Mouse (Mus musculus): Measurements from ENCODE around the gene Gm37240.

The Gm37240 gene

DNA sequence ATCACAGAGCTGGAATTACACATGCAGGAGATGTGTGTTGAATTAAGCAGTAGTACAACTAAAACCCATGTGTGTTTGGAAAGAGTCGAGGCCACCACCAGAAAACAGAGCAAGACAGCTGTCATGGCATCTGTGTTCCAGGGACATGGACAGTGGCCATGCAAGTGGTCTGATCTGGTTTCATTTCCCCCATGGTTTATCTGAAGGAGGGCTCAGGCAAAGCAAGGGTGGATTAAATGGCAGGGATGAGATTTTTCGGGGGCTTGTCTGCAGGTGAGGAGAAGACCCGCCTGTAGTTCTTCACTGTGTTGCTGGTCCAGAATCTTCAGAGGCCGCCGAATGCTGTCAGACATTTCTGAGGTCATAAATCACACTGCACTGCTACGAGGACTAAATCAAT is 539.3 kb downstream of the Gm37240 start:
- no peak for DNase-seq (ENCODE audit: low read depth, low spot score)

DNA sequence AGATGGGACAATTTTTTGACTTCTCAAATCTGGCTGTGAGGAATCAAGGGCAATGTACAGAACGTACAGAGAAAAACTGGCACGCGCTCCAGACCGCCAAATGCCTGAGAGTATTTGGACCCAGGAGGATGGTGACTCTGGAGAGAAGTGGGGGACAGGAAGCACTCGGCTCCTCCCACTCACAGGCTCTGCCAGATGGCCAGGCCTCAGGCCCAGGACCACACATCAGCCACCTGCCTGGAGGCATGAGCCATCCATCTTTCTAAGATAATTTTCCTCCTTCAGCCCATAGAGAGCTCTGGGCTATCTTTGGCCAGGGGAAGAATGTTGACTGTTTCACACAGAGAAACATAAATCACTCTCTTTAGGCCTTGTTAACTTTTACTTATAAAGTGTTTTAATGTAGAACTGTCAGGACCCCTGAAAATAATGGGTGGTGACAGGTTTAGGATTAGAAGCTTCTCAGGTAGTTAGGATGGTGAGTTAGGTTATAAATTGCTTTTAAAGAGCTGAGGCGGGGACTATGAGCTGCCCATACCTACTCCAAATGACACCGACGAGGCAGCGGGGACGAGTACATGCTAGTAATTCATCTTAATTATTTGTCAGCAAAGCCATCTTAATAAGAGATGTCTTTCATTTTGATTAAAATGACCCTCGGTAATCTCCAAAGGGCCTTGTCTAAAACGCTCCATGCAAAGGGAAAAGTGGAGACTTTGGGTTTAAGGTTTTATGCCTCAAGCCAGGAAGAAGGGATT is 546.0 kb downstream of the Gm37240 start:
- DNase-seq (ENCODE audit: low read depth, low spot score): no peak

DNA sequence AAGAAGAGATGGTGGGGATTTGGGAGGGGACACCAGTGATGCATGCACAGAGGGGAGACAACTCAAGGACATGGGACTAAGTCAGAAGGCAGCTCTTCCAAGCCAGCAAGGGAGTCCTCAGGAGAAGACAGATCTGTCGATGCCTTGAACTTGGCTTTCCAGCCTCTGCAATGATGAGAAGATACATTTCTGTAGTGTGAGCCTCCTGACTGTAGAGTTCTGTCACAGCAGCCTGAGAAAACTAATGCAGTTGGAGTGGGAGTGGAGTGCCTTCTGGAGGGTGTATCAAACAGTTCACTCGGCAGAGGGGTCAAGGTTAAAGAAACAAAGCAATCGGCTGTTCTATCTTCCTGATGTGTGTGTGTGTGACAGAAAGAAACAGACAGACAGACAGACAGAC is 546.8 kb downstream of the Gm37240 start:
- no peak for DNase-seq (ENCODE audit: low read depth, low spot score)

DNA sequence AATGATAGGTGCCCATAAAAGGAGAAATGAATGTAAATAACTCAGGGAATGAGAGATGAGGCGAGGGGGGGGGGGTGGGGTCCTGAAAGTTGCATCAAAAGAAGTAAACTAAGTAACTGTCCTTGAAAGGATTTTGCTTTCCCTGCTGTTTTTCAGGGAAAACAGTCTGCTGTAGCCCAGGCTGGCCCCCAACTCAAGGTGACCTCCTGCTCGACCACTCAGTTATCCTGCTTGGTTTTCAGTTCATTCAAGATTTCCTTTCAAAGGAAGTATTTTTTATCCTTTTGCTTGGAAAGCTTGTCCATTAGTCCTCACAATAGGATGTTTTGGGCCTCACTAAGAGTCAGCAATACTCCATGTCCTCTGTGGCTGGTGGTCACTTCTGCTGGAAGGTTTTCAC is 547.4 kb downstream of the Gm37240 start:
- DNase-seq (ENCODE audit: low read depth, low spot score): no peak

DNA sequence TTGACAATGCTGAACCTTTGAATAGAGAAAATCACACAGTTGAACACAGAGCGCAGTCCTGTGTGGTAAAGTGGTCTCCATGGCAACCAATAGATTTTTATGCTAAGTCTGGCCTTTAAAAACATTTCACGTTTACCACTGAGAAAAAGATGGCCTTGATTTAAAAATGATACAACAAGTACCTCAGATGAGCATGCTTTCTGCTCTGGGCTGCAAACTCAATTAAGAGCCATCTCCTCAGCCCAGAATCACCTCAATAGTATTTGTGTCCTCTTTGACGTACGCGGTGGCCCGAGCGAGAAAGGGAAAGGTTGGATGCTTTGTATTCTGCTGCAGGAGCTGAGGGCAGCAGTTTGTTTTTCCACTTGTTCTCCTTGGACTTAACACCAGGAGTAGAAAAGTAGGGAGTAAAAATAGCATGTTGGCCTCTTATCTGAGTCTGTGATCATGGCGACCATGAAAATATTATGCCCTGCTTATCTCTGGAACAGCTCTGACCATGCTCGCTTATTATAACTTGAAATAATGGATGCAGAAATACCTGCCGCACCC is 548.0 kb downstream of the Gm37240 start:
- no peak for DNase-seq (ENCODE audit: low read depth, low spot score)

DNA sequence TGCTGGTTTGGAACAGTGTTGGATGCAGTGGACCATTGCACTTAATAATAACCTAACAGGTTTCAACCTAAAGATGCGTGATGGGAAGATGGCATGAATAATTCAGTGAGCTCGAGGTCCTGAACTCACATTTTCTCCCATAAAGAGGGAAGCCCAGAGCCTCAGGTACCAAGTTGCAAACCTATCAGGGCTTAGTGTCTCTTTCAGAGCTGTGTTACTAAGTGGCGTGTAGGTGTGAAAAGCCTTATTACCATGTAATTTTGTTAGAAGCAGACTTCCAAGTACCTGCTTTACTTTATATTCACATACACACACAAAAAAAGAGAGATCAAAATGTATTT is 548.6 kb downstream of the Gm37240 start:
- no peak for DNase-seq (ENCODE audit: low read depth, low spot score)

DNA sequence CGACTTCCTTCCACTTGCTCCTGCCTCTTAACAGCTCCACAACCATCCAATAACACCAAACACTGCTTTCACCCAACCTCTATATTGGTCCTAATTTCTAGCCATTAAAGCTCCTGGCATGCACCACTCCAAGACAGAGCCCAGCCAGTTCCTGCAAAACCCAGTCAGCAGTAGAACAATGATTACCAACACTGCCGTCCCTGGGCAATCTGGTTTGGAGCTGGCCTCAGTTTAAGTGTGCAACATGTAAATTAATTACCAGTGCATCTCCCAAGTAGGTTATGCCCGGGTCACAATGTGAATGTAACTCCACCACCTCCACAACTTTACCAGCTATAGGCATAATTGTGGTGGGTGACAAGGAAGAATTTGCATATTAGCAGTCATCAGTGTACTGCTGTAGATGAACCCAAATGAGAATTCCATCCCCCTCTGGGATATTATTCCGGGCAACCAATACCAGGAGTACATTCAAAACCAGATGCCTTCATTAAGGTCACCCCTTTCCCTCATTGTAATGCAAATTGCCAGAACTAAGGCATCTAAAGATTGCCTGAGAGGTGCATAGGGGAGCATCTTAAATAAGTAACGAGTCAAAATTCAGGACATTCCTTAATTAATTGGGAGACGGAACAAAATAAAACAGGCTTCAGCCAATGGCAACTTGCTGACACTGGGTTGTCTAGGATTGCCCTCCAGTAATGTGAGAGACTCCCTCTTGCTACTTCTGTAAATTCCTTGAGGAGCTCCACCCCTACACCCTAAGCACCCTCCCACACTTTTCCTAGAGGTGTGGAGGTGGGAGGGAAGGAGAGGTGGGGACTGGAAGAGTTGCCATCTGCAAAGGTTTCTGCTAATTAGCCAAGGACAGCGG is 549.2 kb downstream of the Gm37240 start:
- DNase-seq (ENCODE audit: low read depth, low spot score): no peak

DNA sequence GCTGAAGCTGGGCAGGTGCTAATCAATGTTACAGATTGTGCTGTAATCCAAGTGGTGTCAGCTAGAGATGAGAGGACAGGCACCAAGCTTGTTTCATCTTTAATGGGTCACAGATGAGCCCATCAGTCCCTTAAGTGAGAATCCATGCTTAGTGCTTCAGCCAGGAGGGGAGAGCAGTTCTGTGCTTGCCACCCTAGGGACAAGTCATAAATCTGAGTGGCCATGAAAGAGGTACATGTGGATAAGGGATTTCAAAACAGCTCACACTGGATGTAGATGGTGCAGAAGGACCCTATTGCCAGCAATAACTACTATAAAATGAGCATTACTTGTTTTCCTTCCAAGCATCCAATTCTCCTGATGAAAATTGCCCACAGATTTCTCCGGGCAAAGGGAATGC is 551.8 kb downstream of the Gm37240 start:
- DNase-seq (ENCODE audit: low read depth, low spot score): no peak

DNA sequence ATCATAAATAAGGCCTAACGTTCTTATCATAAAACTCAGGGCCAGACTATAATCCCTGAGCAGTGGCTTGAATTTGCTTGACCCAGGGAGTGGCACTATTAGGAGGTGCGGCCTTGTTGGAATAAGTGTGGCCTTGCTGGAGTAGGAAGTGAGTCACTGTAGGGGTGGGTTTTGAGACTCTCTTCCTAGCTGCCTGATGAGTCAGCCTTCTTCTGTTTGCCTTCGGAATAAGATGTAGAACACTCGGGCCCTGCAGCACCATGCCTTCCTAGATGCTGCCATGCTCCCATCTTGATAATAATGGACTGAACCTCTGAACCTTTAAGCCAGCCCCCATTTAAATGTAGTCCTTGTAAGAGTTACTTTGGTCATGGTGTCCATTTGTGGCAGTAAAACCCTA is 555.0 kb downstream of the Gm37240 start:
- DNase-seq (ENCODE audit: low read depth, low spot score): no peak

DNA sequence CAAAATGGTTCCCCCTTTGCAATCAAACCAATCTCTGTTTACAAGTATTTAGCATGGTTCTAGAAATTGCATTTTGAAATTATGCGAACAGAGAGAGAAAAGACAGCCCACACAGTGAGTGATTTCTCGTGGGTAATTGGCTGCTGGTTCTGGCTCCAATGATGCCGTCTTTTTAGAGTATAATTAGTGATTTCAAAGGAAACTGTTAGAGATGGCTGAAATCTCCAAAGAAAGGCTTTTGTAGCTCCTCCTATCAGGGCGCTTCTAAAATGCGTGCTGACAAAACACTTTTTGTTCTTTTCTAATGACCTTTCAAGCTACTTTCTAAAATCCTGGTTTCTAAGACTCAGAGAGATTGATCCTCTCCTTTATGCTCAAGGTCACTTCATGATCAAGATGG is 569.1 kb downstream of the Gm37240 start:
- no peak for DNase-seq (ENCODE audit: low read depth, low spot score)

DNA sequence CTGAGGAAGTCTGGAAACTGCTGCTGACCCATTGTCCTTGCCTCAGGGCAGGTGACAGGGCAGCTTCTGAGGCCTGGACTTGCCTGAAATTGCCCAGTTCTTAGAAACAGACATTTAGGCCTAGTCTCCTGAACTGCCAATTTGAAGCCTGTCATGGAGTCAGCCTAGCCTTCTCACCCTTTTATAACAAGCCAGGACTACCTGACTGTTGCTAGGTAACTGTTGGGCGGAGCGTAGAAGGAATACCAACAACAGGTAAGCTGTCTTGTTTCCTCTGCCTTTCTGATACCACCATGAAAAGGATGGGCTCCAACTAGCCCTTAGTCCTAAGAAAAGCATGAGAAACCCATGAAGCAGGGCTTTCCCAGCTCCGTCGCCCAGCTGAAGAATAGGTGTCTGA is 570.0 kb downstream of the Gm37240 start:
- DNase-seq (ENCODE audit: low read depth, low spot score): no peak

DNA sequence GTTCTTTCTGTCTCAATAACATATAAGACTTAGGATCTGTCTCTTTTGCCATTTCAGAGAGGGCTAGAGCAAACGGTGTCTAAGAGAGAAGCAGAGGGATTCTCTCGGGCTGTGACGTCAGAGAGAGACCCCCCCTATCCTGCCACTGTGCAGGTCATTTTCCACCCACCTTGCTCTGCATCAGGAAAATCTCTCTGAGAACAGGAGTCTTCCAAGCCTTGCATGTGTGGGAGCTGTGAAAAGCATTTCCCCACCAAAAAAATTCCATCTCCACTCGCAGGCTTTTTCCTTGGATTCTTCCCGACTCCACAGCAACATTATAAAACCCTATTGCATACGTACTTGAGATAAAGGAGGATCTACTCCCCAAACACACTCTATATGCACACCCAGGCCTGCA is 572.4 kb downstream of the Gm37240 start:
- DNase-seq (ENCODE audit: low read depth, low spot score): no peak

DNA sequence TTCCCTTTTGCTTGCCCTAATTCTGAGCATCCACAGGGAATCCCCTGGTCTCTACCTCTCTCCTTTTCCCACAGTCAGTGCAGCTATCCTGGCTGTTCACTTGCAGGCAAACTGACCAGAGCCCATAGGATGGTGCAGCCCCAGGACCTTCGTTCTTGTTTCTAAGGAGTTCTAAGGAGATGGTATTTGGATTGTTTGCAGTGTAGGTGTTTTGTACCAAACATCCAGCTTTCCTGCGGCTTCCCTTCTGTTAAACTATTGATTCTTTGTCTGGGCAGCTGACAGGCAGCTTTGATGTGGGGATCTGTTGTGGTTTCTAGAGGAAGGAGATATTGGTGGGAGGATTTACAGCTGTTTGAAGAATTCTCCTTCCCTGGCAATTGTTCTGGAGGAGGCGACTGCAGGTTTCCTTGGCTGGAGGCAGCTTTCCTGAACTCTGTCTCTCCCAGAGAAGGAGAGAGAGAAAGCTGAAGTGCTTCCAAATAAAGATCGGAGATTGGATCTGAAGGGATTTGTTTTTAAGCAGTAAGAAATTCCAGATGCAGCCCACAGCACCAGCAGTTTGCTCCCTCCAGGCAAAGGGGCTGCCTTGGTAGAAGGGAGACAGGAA is 573.6 kb downstream of the Gm37240 start:
- no peak for DNase-seq (ENCODE audit: low read depth, low spot score)

DNA sequence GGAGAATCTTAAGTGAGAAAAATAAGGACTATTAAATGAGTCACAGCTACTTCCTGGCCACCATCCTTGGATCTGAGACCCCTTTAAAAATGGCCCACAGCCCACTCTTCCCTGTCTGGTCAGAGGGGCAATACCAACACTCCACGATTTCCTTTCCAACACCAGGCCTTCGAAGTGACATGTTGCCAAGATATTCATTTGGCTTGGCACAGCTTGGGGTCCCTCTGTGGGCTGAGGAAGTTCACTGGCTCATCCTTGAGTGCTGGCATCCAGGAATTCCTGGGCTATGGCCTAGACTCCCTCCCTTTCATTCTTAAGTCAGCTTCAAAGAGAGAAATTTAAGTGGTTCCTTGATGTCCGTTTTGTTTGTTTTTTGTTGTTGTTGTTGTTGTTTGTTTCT is 576.1 kb downstream of the Gm37240 start:
- DNase-seq (ENCODE audit: low read depth, low spot score): no peak

DNA sequence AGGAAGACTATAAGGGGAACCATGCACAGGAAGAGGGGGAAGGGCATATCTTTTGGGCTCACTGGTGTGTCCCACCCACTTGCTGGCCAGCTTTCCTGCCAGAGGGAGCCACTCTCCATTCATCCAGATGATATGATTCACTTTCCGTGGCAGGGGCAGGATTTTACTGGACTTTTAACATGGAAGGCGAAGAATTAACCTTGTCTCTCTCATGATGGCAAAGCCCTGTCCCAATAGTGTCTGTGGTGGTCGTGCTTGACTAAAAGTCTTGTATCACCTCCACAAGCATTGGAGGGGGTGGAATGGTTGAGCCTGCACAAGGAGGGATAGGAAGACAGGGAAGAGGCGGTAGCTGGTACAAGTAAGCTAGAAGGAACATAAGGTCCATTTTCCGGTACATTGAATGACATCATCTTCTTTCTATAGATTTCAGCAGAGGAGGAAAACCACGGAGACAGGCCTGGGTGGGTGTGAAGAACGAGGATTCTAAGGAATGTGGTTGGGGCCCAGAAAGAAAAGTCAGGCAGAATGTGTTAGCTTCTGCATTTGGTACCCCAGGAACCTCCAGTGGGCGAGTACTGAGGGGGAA is 576.8 kb downstream of the Gm37240 start:
- no peak for DNase-seq (ENCODE audit: low read depth, low spot score)

DNA sequence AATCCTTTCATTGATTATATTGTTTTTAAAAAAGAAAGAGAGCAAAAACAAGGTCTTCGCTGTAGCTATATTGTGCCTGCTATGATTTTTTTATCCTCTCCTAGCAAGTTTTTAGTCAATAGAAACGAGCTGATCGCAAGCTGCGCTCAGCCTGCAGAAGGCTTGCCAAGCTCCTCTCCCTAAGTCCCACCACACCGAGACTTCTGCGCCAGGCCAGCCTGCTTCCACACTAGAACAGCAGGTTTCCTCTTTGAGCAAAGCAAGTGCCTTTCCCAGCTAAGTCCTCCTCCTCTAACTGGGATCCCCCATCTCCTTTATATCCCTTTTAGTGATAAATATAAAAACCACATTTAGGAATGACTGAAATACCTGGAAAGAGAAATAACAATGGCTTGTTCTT is 578.1 kb downstream of the Gm37240 start:
- no peak for DNase-seq (ENCODE audit: low read depth, low spot score)

DNA sequence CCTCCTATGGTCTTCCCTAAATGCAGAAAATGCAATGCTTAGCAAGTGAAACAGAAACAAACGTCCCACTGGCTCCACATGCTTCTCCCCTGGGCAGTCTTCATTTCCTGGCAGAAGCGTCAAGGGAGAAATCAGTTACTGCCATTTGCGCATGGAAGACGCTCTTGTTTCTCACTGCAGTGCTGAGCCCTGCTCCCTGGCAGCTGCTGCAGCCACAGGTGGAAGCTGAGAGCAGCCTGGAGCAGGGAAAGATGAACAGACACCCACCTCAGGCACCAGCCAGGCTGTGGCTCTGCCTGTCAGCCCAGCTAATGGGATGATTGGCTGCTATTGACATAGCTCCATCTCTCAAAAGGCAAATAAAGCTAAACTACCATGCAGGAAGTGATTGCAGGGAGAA is 578.6 kb downstream of the Gm37240 start:
- no peak for DNase-seq (ENCODE audit: low read depth, low spot score)

DNA sequence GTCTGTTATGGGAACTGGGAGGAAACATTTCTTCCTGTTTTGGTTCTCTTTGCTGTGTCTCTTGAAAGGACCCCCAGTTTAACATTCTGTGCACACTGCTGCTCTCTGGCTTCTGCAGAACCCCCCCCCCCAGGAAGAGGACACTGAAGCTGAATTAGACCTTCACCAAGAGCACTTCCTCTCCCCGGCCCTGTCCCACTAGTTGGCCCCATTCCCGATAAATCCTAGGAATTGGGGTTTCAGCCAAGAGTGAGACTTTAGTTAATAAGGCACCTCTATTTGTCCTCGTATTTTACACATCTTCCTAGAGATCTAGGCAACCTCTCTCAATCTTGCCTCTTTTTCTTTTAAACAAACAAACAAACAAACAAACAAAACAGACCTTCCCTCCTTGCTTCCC is 585.5 kb downstream of the Gm37240 start:
- no peak for DNase-seq (ENCODE audit: low read depth, low spot score)

DNA sequence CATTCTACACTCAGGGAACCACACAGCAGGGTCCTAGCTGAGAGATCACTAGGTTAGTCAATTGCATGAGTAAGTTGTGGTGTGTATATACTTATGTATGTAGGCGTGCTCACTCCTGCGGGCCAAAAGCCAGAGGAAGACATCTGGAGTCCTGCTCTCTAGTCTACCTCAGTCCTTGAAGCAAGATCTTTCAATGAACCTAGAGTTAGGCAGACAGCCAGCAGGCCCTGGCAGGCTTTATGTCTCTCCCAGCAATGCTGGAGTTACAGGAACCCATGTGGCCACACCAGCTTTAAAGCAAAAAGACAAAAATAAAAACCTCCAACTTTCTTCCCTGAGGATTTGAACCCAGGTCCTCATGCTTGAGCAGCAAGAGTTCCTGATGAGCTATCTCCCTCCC is 586.0 kb downstream of the Gm37240 start:
- DNase-seq (ENCODE audit: low read depth, low spot score): no peak

DNA sequence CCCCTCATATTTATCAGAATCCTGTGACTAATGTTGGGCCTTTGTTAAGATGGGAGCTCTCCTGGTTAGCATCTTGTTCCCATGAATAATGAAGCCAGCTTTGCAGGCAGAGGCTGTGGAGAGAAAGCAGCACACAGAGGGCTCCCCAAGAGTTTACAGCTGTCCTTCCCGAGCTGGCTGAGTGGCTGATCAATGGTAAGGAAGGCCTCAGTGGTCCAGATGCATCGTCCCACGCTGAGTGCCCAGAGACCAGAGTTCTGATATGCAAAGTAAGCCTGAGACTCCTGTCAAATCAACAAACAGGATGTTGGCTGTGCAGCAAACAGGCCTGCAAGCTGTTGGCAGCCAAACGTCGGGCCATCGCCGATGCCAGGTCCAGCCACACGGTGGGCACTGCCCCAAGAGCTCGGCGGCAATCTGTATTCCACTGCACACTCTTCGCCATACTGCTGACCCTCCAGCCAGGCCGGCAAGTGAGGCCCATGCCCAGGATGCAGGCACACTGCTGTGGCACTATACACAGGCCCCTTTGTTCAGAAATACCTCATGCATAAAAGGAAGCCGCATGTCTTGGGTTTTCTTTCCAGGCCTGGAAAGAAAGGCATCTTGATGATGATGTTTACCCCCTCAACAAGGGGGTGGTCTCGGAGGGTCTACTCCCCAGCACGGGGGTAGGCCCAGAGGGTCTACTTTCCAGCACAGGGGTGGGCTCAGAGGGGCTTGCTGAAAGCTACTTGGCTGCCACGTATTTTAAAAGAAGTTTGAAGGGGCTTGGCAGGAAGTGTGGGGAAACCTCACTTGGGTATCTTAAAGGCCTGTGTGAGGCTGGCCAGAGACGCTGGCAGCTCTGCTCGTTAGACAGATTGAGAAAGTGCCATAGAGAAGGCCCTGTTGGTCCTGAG is 587.4 kb downstream of the Gm37240 start:
- no peak for DNase-seq (ENCODE audit: low read depth, low spot score)

DNA sequence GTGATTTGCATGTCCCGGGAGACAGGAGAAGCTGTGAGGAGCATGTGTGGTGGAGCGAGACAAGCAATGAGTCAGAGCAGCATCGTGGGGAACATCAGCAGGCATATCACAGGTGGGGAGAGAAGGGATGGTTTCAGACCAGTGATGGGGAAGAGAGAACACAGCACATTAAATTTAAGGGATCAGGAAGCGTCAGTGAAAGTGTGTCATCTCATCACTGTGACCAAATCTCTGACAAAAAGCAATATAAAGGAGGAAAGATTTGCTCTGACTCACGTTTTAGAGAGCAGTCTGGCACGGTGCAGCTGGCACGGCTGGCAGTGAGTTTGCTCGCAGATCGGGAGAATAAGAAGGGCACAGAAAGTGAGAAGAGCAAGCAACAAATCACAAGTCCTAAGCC is 592.1 kb downstream of the Gm37240 start:
- no peak for DNase-seq (ENCODE audit: low read depth, low spot score)

Data from retina, adult 2 months (tissue).